Mouse (Mus musculus): ENCODE measurements around the gene Six5.

The Six5 gene

GRCm38 (mm10) chr7:19075723-19076585 is 18.4 kb upstream of the Six5 start, which contains the start of gene Dmwd:
TSS of gene Dmwd (plus strand) at chr7:19076227.
- peak; percentile 96 for DNase-seq (ENCODE audit: low read depth)

GRCm38 (mm10) chr7:19076586-19076991 is 17.8 kb upstream of the Six5 start:
- DNase-seq (ENCODE audit: low read depth) = no peak

- no peak for DNase-seq (ENCODE audit: low read depth)
Measured at GRCm38 (mm10) chr7:19077761-19078160, 16.6 kb upstream of the Six5 start.

- no peak for DNase-seq (ENCODE audit: low read depth)
Measured at GRCm38 (mm10) chr7:19078732-19079131, 15.7 kb upstream of the Six5 start.

- DNase-seq (ENCODE audit: low read depth) = no peak
Measured at GRCm38 (mm10) chr7:19080451-19080950, 13.9 kb upstream of the Six5 start.

- DNase-seq (ENCODE audit: low read depth) = no peak
Measured at GRCm38 (mm10) chr7:19082171-19082570, 12.2 kb upstream of the Six5 start.

GRCm38 (mm10) chr7:19083096-19083495 is 11.3 kb upstream of the Six5 start:
- DNase-seq (ENCODE audit: low read depth) = no peak

- DNase-seq (ENCODE audit: low read depth) = no peak
Measured at GRCm38 (mm10) chr7:19083701-19084100, 10.7 kb upstream of the Six5 start, which contains the start of gene Dmpk. TSS of gene Dmpk (plus strand) at chr7:19083849.

- DNase-seq (ENCODE audit: low read depth) = no peak
Measured at GRCm38 (mm10) chr7:19084277-19084771, 10.1 kb upstream of the Six5 start.

GRCm38 (mm10) chr7:19084921-19085473 is 9.4 kb upstream of the Six5 start:
- DNase-seq (ENCODE audit: low read depth) = no peak

- no peak for DNase-seq (ENCODE audit: low read depth)
Measured at GRCm38 (mm10) chr7:19085495-19085894, 8.9 kb upstream of the Six5 start.

- no peak for DNase-seq (ENCODE audit: low read depth)
Measured at GRCm38 (mm10) chr7:19086042-19086441, 8.4 kb upstream of the Six5 start.

- no peak for DNase-seq (ENCODE audit: low read depth)
Measured at GRCm38 (mm10) chr7:19086760-19087159, 7.6 kb upstream of the Six5 start.

GRCm38 (mm10) chr7:19088813-19089212 is 5.6 kb upstream of the Six5 start:
- DNase-seq (ENCODE audit: low read depth) = no peak

GRCm38 (mm10) chr7:19091913-19092312 is 2.5 kb upstream of the Six5 start:
- no peak for DNase-seq (ENCODE audit: low read depth)

- no peak for DNase-seq (ENCODE audit: low read depth)
Measured at GRCm38 (mm10) chr7:19092381-19093173, 1.8 kb upstream of the Six5 start.

- no peak for DNase-seq (ENCODE audit: low read depth)
Measured at GRCm38 (mm10) chr7:19093174-19093521, 1.2 kb upstream of the Six5 start.

- DNase-seq (ENCODE audit: low read depth) = peak; percentile 95
Measured at GRCm38 (mm10) chr7:19093537-19094385, 633 bp upstream of the Six5 start.

- DNase-seq (ENCODE audit: low read depth) = no peak
Measured at GRCm38 (mm10) chr7:19094826-19095750, 694 bp downstream of the Six5 start.

- DNase-seq (ENCODE audit: low read depth) = no peak
Measured at GRCm38 (mm10) chr7:19095751-19096110, 1.3 kb downstream of the Six5 start.

Data from fibroblast of lung, adult 2 months (primary cell).